Mouse (Mus musculus) CD4-positive helper T cell, adult 2 months (primary cell): Measurements from ENCODE around the gene Tiparp.

Experiments used
- DNase-seq: peaks from one replicate; pipeline ENCODE4 v3.0.0-alpha.2; 2012; ENCODE audit warnings: low read depth, missing footprints, low spot score

Tiparp gene

DNA sequence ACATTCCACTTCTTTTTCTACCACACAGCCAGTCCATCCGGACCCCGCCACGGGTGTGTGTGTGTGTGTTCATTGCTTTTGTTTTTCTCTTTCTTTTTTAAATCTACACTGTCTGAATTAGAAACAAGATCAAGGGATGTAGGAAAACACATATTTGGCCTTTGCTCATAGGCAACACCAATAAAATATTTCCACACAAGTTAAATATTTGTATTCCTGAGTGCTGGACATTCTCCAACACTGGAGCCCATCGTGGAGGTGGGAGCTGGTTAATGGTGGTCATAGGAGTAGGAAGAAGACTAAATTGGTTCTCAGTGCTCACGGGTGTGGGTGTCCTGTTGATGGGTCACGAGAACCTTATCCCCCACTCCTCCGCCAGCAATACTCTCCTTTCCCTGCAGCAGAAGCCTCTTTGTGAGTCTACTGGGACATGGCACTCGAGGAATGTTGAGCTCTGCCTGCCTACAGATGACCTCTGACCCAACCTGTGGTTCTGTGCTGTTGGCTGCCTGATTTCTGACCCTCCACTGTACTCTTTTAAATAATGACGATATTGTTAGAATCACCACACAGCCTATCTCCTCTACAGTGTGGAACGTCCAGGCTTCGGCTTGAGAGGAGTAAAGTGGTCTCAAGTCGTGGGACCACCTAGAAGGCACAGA, 51.2 kb downstream of the Tiparp start:
- DNase-seq = no peak

DNA sequence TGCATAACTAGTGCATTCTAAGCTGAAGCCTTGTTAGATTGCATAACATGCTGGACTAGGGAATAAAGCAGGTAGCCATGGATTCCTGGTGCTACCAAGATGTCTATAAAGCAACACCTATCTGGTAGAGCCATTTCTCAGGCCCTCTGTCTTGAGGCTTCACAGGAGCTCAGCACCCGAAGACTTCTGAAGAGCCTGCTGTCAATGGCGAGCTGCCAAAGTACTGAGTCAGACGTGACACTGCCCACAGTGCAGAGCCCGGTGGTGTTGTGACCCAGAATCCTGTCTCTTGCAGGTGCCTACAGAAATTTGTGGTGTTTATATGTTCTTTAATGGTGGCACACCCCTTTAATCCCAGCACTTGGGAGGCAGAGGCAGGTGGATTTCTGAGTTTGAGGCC, 53.4 kb downstream of the Tiparp start:
- peak; percentile 22 for DNase-seq

GRCm38 (mm10) chr3:65584329-65584728, 56.1 kb downstream of the Tiparp start:
- DNase-seq = no peak

DNA sequence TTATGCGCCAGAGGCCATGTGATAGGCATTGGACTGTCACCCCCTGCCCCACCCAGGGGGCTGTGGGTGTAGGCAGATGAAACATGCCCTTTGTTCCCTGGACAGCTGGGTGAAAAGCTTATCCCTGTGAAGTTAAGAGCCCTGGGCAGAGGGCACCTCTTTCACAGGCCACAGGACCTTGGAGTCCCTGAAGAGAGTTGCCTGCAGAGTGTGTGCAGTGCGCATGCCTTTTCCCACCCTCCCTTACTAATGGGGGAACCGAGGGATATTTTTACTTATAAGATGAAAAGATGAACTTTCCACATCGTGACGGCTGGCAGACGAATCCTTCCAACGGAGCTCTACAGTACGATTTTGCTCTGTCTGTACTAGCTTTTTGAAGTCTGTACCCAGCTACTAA, 57.1 kb downstream of the Tiparp start:
- no peak for DNase-seq

- DNase-seq = no peak
Observed at GRCm38 (mm10) chr3:65585823-65586482, 57.7 kb downstream of the Tiparp start.

DNA sequence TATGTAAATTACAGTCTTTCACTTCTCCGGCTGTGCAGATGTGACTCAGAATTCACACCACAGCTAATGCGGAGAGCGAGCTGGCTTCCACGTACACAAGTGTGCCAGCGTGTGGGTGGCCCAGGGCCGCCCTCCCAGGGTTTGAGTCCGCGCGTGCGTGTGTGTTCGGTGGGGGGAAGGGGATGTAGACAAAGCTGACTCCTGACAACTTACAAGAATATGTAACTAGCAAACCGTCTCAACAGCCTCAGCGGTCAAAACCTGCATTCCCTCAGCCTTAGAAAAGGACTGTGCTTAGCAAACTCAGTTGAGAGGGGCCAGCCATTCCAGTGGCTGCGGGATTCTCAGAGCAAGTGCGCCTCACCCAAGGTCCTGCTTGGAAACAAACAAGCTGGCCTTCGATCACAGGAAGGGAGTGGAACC, 58.3 kb downstream of the Tiparp start:
- DNase-seq = peak; percentile 64

GRCm38 (mm10) chr3:65586966-65587365, 58.8 kb downstream of the Tiparp start:
- no peak for DNase-seq

GRCm38 (mm10) chr3:65588424-65588823, 60.2 kb downstream of the Tiparp start:
- DNase-seq = no peak

GRCm38 (mm10) chr3:65592850-65593249, 64.6 kb downstream of the Tiparp start:
- no peak for DNase-seq

DNA sequence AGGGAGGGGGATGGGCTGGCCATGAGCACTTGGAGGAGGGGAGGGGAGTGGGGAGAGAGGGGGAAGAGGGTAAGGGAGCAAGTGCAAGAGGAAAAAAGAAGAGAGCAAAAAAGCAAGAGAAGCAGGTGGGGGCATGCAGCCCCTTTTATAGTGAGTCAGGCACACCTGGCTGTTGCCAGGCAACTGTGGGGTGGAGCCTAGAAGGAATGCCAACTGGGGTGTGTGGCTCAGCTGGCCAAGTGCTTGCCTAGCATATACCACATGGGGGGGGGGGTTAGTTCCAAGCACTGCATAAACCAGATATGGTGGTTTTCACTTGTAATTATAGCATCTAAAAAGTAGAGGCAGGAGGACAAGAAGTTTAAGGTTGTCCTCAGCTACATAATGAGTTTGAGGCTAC, 66.3 kb downstream of the Tiparp start:
- DNase-seq = no peak

DNA sequence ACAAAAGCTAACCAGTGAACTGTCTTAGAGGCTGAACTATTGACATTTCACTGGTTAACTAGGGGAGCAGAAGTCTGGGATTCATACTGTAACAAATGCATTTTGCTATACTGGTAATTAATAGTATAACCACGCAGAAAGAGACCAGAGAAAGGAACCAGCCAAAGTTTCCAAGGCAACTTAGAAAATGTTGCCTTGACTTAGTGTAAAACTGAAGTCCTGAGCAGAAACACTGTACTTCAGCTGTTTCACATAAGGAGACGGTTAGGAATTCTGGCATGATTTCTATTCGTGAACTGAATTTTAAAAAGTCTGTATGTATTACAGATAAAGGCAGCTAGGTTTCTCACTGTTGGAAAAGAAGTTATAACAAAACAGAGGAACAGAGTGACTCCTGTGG, 67.0 kb downstream of the Tiparp start:
- DNase-seq = no peak

- DNase-seq = no peak
Observed at GRCm38 (mm10) chr3:65598071-65598830, 70.0 kb downstream of the Tiparp start.

DNA sequence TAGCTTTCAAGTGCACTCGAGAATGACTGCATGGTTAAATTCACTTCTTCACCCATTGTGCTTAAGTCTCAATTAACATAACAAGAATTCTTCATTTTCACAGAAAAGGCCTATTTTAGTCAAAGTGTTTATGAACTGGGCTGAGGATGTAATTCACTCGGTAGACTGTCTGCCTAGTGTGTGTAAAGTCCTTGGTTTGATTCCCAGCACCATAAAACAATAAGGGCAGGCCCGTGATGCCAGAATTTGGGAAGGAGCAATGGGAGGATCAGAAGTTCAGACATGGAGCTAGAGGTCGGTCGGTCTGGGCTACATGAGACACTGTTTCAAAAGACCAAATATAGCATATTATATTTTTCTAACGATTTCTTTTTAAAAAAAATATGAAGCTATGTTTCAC, 70.9 kb downstream of the Tiparp start:
- DNase-seq = no peak

DNA sequence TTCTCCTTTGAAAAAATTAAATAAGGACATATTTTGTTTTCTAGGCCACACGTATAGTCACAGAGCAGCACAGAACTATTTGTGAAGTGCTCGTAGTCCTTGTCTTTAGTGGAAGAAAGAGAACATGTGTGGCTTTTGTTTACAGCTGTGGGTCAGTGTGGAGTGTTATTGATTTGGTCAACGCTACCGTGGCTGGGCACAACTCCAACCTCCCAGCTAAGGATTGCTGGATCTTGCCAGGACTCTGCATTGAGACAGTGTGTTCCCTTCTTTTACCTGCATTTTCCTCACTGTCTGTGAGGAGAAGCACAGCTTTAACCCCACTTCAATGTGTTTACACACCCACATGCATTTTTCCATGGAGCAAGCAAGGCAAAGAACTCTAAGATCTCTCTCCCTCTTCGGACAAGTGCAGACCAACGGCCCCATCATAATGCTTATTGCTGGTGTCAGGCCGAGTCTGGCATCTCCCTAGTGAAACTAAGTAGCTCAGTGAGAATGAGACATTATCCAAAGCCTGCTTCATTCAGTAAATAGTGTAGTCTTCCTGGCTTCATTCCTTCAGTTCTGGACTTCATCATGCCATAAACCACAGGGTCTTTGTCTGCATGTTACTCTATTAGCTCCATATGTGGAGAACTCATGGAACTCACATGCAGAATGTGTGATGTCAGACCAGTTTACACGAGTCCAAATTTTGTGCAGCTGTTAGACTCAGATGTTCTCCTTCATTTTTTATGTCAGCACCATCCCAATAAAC, 73.3 kb downstream of the Tiparp start:
- no peak for DNase-seq

DNA sequence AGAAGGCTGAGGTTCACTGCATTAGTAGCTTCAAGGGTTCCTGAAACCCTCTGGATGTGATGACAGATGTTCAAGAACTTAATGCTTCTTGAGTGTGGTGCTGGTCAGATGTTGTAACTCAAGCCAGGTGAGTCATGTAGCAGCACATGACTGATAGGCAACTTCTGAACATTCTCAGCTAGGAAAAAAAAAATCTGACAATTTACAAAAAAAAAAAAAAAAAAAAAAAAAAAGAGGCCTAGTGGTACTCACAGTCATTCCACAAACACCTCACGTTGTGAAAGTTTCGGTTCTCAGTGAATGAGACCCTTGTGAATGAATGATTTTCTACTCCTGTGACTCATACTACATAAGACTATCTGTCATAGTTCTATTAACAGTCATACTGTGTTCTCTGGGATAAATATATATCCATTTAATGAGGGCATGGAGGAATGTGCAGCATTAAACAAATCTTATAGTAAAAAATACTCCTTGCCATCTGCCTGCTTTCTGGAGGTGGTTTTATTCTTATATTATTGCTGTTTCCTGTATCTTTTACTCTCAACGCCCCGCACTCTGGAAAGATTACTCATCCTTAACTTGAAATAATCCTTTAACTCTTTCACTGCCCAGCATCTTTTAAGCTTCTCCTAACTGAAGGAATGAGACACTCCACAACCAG, 75.3 kb downstream of the Tiparp start:
- DNase-seq = no peak
